Mouse (Mus musculus) right cerebral cortex, adult 2 months (tissue): ENCODE data around the gene Syt2.

Experiments
- DNase-seq, 2 experiments: peaks; one replicate each; pipeline ENCODE4 v3.0.0; 2021 to 2022; ENCODE audit warnings: low spot score in 2 of 2

Gene Syt2

GRCm38 (mm10) chr1:134772821-134773220 is 126.3 kb downstream of the Syt2 start:
- no peak for DNase-seq

- no peak for DNase-seq
Observed at GRCm38 (mm10) chr1:134773256-134773655, 126.8 kb downstream of the Syt2 start.

- DNase-seq: no peak
Observed at GRCm38 (mm10) chr1:134774247-134774646, 127.8 kb downstream of the Syt2 start.

GRCm38 (mm10) chr1:134774728-134775287 is 128.3 kb downstream of the Syt2 start:
- DNase-seq: no peak

GRCm38 (mm10) chr1:134775631-134776030 is 129.2 kb downstream of the Syt2 start:
- no peak for DNase-seq

GRCm38 (mm10) chr1:134777201-134777885 is 130.9 kb downstream of the Syt2 start:
- no peak for DNase-seq

GRCm38 (mm10) chr1:134777936-134778548 is 131.6 kb downstream of the Syt2 start:
- no peak for DNase-seq

- no peak for DNase-seq
Observed at GRCm38 (mm10) chr1:134782797-134783196, 136.3 kb downstream of the Syt2 start.

- DNase-seq: no peak
Observed at GRCm38 (mm10) chr1:134783958-134784357, 137.5 kb downstream of the Syt2 start.

GRCm38 (mm10) chr1:134784481-134784880 is 138.0 kb downstream of the Syt2 start:
- no peak for DNase-seq

GRCm38 (mm10) chr1:134784911-134785310 is 138.4 kb downstream of the Syt2 start:
- DNase-seq: no peak

- DNase-seq: no peak
Observed at GRCm38 (mm10) chr1:134788096-134788495, 141.6 kb downstream of the Syt2 start.

- DNase-seq: no peak
Observed at GRCm38 (mm10) chr1:134790716-134791439, 144.4 kb downstream of the Syt2 start.

- no peak for DNase-seq
Observed at GRCm38 (mm10) chr1:134791456-134791855, 145.0 kb downstream of the Syt2 start.

GRCm38 (mm10) chr1:134796076-134796475 is 149.6 kb downstream of the Syt2 start:
- no peak for DNase-seq

- DNase-seq: no peak
Observed at GRCm38 (mm10) chr1:134796536-134796935, 150.1 kb downstream of the Syt2 start.

- no peak for DNase-seq
Observed at GRCm38 (mm10) chr1:134801758-134802157, 155.3 kb downstream of the Syt2 start.

GRCm38 (mm10) chr1:134803286-134804117 is 157.0 kb downstream of the Syt2 start:
- no peak for DNase-seq

GRCm38 (mm10) chr1:134804373-134804772 is 157.9 kb downstream of the Syt2 start:
- no peak for DNase-seq

- no peak for DNase-seq
Observed at GRCm38 (mm10) chr1:134805471-134805870, 159.0 kb downstream of the Syt2 start.
